Mouse (Mus musculus) heart, adult 2 months (tissue): ENCODE measurements at regions not wholly inside any gene's neighbourhood (a gene's known extent, or its start where the extent isn't known, plus 50 kb on each side); places are given as distances from the start of the nearest gene placed in this dataset.
A peak's percentile ranks its signal among the peaks of the same experiment; 100 is the strongest.

Source experiments
- DNase-seq, 2 experiments: peaks; one replicate each; pipeline ENCODE4 v3.0.0; 2021
- H3K27ac ChIP-seq: fragments of 200-600 bp; 2 replicates; pipeline ENCODE4 v1.8.1; 2022
- H3K27me3 ChIP-seq: fragments of 200-500 bp; 2 replicates; pipeline ENCODE4 v1.6.1; 2012; ENCODE audit warnings: mild to moderate bottlenecking, low read length, inconsistent platforms, mixed read lengths; ENCODE audit not compliant: control insufficient read depth, insufficient read depth
- H3K36me3 ChIP-seq: fragments of 200-500 bp; 2 replicates; pipeline ENCODE4 v1.6.1; 2012; ENCODE audit warnings: low read length, inconsistent platforms; ENCODE audit not compliant: control insufficient read depth, insufficient read depth
- H3K4me1 ChIP-seq: fragments of 200-500 bp; 2 replicates; pipeline ENCODE4 v1.6.1; 2011; ENCODE audit warnings: low read length; ENCODE audit not compliant: control insufficient read depth, insufficient read depth
- H3K4me3 ChIP-seq: fragments of 200-600 bp; 2 replicates; pipeline ENCODE4 v1.8.1; 2022
- H3K79me2 ChIP-seq: fragments of 200-500 bp; replicated peaks from 2 replicates; pipeline ENCODE4 v1.6.1; 2012; ENCODE audit warnings: mild to moderate bottlenecking, inconsistent platforms, low read length, moderate library complexity, mixed read lengths; ENCODE audit not compliant: control insufficient read depth, insufficient read depth
- H3K9ac ChIP-seq: fragments of 200-500 bp; 2 replicates; pipeline ENCODE4 v1.6.1; 2012; ENCODE audit warnings: low read depth, mild to moderate bottlenecking, control low read depth, inconsistent platforms, low read length, mixed read lengths
- CTCF ChIP-seq: fragments of 200-600 bp; IDR thresholded peaks from 2 replicates; pipeline ENCODE4 v1.8.1; 2022; ENCODE audit warnings: antibody characterized with exemption, mild to moderate bottlenecking, moderate library complexity
- EP300 ChIP-seq: fragments of 200-500 bp; IDR thresholded peaks from 2 replicates; pipeline ENCODE4 v1.6.1; 2011; ENCODE audit warnings: low read depth, low read length, control low read depth; ENCODE audit not compliant: insufficient read depth
- POLR2A ChIP-seq: fragments of 200-500 bp; IDR thresholded peaks from 2 replicates; pipeline ENCODE4 v1.6.1; 2011; ENCODE audit warnings: mild to moderate bottlenecking, low read depth, low read length, control low read depth; ENCODE audit not compliant: insufficient read depth
- WGBS: fragments of 180-500 bp; shearing (Covaris S2); methylation state at CpG from one replicate; pipeline ENCODE4 v1.1.7; 2018; 5-methylcytosine and 5-hydroxymethylcytosine counted together
- intact Hi-C: fragments of 180-260 bp; cut with DNase I; formaldehyde crosslinking; loops from one replicate; pipeline ENCODE4 v1.15.1; 2025

- no peaks in the 10 kb centered on the region for H3K27me3 ChIP-seq
- no peak for DNase-seq
- no peaks in the 10 kb centered on the region for H3K79me2 ChIP-seq
- no peak overlapping the region for H3K9ac ChIP-seq
- TF ChIP-seq EP300: no peak
- no peak for TF ChIP-seq CTCF
- TF ChIP-seq POLR2A: no peak
- intact Hi-C loops: no loop called here
- no peak overlapping the region for H3K4me3 ChIP-seq
- WGBS: 72% methylated on average over 11 of the region's 11 CpGs
- H3K4me1 ChIP-seq: no peaks in the 10 kb centered on the region
- no peak overlapping the region for H3K27ac ChIP-seq
- H3K36me3 ChIP-seq: no peaks in the 10 kb centered on the region
Observed at GRCm38 (mm10) chr7:36078089-36078654, 275.4 kb upstream of the Zfp507 start.

GRCm38 (mm10) chr7:36077271-36077670 lies 274.5 kb upstream of the Zfp507 start:
- Histone ChIP-seq H3K4me1 (no peaks in the 10 kb centered on the region), H3K27ac (no peak overlapping the region), H3K27me3 (no peaks in the 10 kb centered on the region), H3K9ac (no peak overlapping the region), H3K4me3 (no peak overlapping the region), H3K36me3 (no peaks in the 10 kb centered on the region), H3K79me2 (no peaks in the 10 kb centered on the region)
- intact Hi-C loops: no loop called here
- TF ChIP-seq CTCF (no peak), EP300 (no peak), POLR2A (no peak)
- WGBS: 52% methylated on average over 2 of the region's 2 CpGs
- no peak for DNase-seq

- Histone ChIP-seq H3K27me3 (no peaks in the 10 kb centered on the region), H3K4me1 (no peaks in the 10 kb centered on the region), H3K79me2 (no peaks in the 10 kb centered on the region), H3K36me3 (no peaks in the 10 kb centered on the region), H3K27ac (no peak overlapping the region), H3K9ac (no peak overlapping the region), H3K4me3 (no peak overlapping the region)
- 12% methylated on average over 11 of the region's 11 CpGs for WGBS
- TF ChIP-seq CTCF (no peak), EP300 (no peak), POLR2A (no peak)
- peak; percentile 4 to 28 for DNase-seq
- intact Hi-C loops: no loop called here
Observed at GRCm38 (mm10) chr7:36076021-36076441, 273.2 kb upstream of the Zfp507 start.

GRCm38 (mm10) chr7:36071774-36072173 lies 269.0 kb upstream of the Zfp507 start:
- no peak for TF ChIP-seq EP300
- peak; percentile 79 for TF ChIP-seq CTCF
- TF ChIP-seq POLR2A: no peak
- Histone ChIP-seq H3K4me1 (no peaks in the 10 kb centered on the region), H3K9ac (no peak overlapping the region), H3K4me3 (0 out of 2 replicates have a peak overlapping the region, but pooled peaks have one; percentile 22), H3K36me3 (no peaks in the 10 kb centered on the region), H3K27ac (no peak overlapping the region), H3K27me3 (no peaks in the 10 kb centered on the region), H3K79me2 (no peaks in the 10 kb centered on the region)
- DNase-seq: peak in 1 of 2 experiments; percentile 50
- intact Hi-C loops: loop anchor here (5.0 kb wide), 2 partner anchors 906 to 1276 kb away; no protein-coding TSS in a partner anchor
- 8% methylated on average over 13 of the region's 13 CpGs for WGBS

GRCm38 (mm10) chr7:36066725-36067124 lies 263.9 kb upstream of the Zfp507 start:
- WGBS: 62% methylated on average over 3 of the region's 3 CpGs
- TF ChIP-seq EP300 (no peak), POLR2A (no peak), CTCF (no peak)
- Histone ChIP-seq H3K4me3 (no peak overlapping the region), H3K36me3 (no peaks in the 10 kb centered on the region), H3K4me1 (no peaks in the 10 kb centered on the region), H3K27me3 (no peaks in the 10 kb centered on the region), H3K9ac (no peak overlapping the region), H3K79me2 (no peaks in the 10 kb centered on the region), H3K27ac (no peak overlapping the region)
- intact Hi-C loops: no loop called here
- DNase-seq: no peak

- WGBS: 79% methylated on average over 4 of the region's 4 CpGs
Observed at GRCm38 (mm10) chr7:36061679-36062078, 258.9 kb upstream of the Zfp507 start.

More at GRCm38 (mm10) chr7:36061679-36062078, 258.9 kb upstream of the Zfp507 start:
- intact Hi-C loops: no loop called here
- H3K4me3 ChIP-seq: no peak overlapping the region
- H3K27me3 ChIP-seq: no peaks in the 10 kb centered on the region
- H3K36me3 ChIP-seq: no peaks in the 10 kb centered on the region
- no peak for TF ChIP-seq POLR2A
- TF ChIP-seq EP300: no peak
- no peak for TF ChIP-seq CTCF
- no peak overlapping the region for H3K27ac ChIP-seq
- no peak for DNase-seq
- no peaks in the 10 kb centered on the region for H3K79me2 ChIP-seq
- no peaks in the 10 kb centered on the region for H3K4me1 ChIP-seq
- no peak overlapping the region for H3K9ac ChIP-seq
